Mouse (Mus musculus) lung, postnatal 4 days (tissue): ENCODE data around the gene Olfr1136.

ENCODE experiments used
- DNase-seq, 2 experiments: peaks; one replicate each; pipeline ENCODE4 v3.0.0; 2021

Gene Olfr1136

GRCm38 (mm10) chr2:87693847-87694246 lies at the start of gene Olfr1136:
Gene Olfr1136 (minus strand): TSS chr2:87693947.
- no peak for DNase-seq

GRCm38 (mm10) chr2:87743452-87743851 lies 49.7 kb upstream of the Olfr1136 start, which contains the start of gene Olfr1140:
Gene Olfr1140 (plus strand): TSS chr2:87743752.
- DNase-seq = no peak

- no peak for DNase-seq
Measured at GRCm38 (mm10) chr2:87739878-87740277, 46.1 kb upstream of the Olfr1136 start, which contains the start of gene Olfr1138. Gene Olfr1138 (minus strand): TSS chr2:87739978.

GRCm38 (mm10) chr2:87713079-87713478 lies 19.3 kb upstream of the Olfr1136 start, which contains the start of gene Olfr1137:
Gene Olfr1137 (minus strand): TSS chr2:87713179.
- no peak for DNase-seq

- no peak for DNase-seq
Measured at GRCm38 (mm10) chr2:87673564-87673963, 20.2 kb downstream of the Olfr1136 start, which contains the start of gene Olfr1135. Gene Olfr1135 (minus strand): TSS chr2:87673664.

- no peak for DNase-seq
Measured at GRCm38 (mm10) chr2:87658360-87658759, 35.4 kb downstream of the Olfr1136 start, which contains the start of gene Olfr1134. Gene Olfr1134 (minus strand): TSS chr2:87658460.

GRCm38 (mm10) chr2:87647274-87647673 lies 46.5 kb downstream of the Olfr1136 start, which contains the start of gene Olfr1133:
Gene Olfr1133 (minus strand): TSS chr2:87647374.
- DNase-seq = no peak
